Mouse (Mus musculus) right cerebral cortex, postnatal 36 days (tissue): ENCODE results near the gene Acin1.

Experiments used
- DNase-seq, 2 experiments: peaks; one replicate each; pipeline ENCODE4 v3.0.0; 2022; ENCODE audit warnings: low spot score in 2 of 2, mixed read lengths in 1 of 2

Gene Acin1

GRCm38 (mm10) chr14:54686522-54687143 is at the start of gene Acin1:
TSS of gene Acin1 (minus strand) at chr14:54686931.
- peak; percentile 100 for DNase-seq

GRCm38 (mm10) chr14:54735221-54735620 is 48.5 kb upstream of the Acin1 start:
- no peak for DNase-seq

GRCm38 (mm10) chr14:54734004-54734403 is 47.3 kb upstream of the Acin1 start:
- no peak for DNase-seq

GRCm38 (mm10) chr14:54732206-54732605 is 45.5 kb upstream of the Acin1 start:
- DNase-seq = no peak

- DNase-seq = peak; percentile 53 to 66
Measured at GRCm38 (mm10) chr14:54730305-54730704, 43.6 kb upstream of the Acin1 start.

GRCm38 (mm10) chr14:54728823-54729653 is 42.3 kb upstream of the Acin1 start:
- DNase-seq = peak in 1 of 2 experiments; percentile 36

- no peak for DNase-seq
Measured at GRCm38 (mm10) chr14:54727565-54727964, 40.8 kb upstream of the Acin1 start.

GRCm38 (mm10) chr14:54724049-54724448 is 37.3 kb upstream of the Acin1 start:
- DNase-seq = no peak

GRCm38 (mm10) chr14:54721711-54722110 is 35.0 kb upstream of the Acin1 start:
- no peak for DNase-seq

- DNase-seq = no peak
Measured at GRCm38 (mm10) chr14:54720654-54721350, 34.1 kb upstream of the Acin1 start.

GRCm38 (mm10) chr14:54720041-54720440 is 33.3 kb upstream of the Acin1 start:
- no peak for DNase-seq

GRCm38 (mm10) chr14:54715402-54715801 is 28.7 kb upstream of the Acin1 start:
- DNase-seq = no peak

- DNase-seq = peak in 1 of 2 experiments; percentile 37
Measured at GRCm38 (mm10) chr14:54714617-54715081, 27.9 kb upstream of the Acin1 start.

GRCm38 (mm10) chr14:54714121-54714520 is 27.4 kb upstream of the Acin1 start:
- DNase-seq = peak; percentile 65 to 72

- no peak for DNase-seq
Measured at GRCm38 (mm10) chr14:54712861-54713260, 26.1 kb upstream of the Acin1 start.

GRCm38 (mm10) chr14:54712074-54712473 is 25.3 kb upstream of the Acin1 start, which contains the start of gene Cebpe:
TSS of gene Cebpe (minus strand) at chr14:54712174.
- DNase-seq = no peak

- no peak for DNase-seq
Measured at GRCm38 (mm10) chr14:54709054-54709453, 22.3 kb upstream of the Acin1 start.

GRCm38 (mm10) chr14:54706589-54707320 is 20.0 kb upstream of the Acin1 start:
- no peak for DNase-seq

GRCm38 (mm10) chr14:54705844-54706243 is 19.1 kb upstream of the Acin1 start:
- DNase-seq = no peak

GRCm38 (mm10) chr14:54703207-54703606 is 16.5 kb upstream of the Acin1 start:
- no peak for DNase-seq

- no peak for DNase-seq
Measured at GRCm38 (mm10) chr14:54701298-54701697, 14.6 kb upstream of the Acin1 start.

GRCm38 (mm10) chr14:54699586-54699985 is 12.9 kb upstream of the Acin1 start:
- no peak for DNase-seq
